Mouse (Mus musculus) frontal cortex, adult (tissue): ENCODE measurements around the gene Zswim5.

Source experiments
- ATAC-seq: cut with Nextera tagmentation; 2 replicates; pipeline ENCODE4 v1.9.2; 2017; ENCODE audit warnings: mild to moderate bottlenecking, moderate library complexity, mixed read lengths; ENCODE audit not compliant: low TSS enrichment

Gene Zswim5

DNA sequence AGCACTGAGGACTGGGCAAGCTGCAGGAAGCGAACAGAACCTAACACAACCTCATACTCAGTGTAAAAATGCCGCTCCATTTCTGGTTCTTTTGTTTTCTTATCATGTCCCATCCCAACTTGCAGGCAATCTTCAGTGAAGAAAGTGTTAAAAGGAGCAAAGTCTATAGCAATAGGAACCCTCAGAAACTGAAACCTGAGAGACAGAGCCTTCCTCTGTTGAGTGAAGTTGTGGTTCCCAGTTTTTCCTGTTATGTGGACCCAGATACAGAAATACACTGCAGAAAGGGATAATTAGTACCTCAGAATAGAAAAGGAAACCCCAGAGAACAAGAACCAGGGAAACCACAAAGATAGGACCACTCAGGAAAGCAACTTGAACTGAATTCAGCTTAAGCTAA lies 36.1 kb downstream of the Zswim5 start:
- no peak for ATAC-seq

DNA sequence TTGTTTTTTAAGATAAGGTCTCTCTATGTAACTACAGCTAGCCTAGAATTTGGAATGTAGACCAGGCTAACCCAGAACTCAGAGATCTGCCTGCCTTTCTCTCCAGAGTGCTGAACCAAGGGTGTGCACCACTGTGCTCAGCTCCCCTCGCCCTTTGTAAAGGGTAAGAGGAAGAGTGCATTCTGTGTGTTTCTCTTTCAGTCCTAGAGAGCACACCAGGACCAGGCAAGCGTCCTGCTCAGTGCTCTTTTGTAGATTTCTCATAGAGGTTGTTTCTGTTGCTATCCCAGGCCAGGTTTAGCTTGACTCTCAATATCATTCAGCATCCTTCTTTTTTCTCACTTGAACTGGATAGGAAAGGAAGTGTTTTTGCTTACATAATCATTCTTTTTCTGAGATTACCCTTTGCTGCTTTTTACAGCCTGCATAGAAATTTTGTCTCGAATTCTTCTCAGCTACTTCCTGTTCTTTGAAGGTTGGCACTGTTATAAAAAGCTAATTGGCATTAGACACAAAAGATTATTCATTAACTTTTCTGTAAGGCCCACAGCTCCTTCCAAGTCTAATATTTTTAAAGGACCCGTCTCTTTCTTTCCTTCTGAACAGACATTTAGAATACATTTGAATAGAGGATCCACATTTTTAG lies 51.0 kb downstream of the Zswim5 start:
- ATAC-seq = peak; percentile 64

DNA sequence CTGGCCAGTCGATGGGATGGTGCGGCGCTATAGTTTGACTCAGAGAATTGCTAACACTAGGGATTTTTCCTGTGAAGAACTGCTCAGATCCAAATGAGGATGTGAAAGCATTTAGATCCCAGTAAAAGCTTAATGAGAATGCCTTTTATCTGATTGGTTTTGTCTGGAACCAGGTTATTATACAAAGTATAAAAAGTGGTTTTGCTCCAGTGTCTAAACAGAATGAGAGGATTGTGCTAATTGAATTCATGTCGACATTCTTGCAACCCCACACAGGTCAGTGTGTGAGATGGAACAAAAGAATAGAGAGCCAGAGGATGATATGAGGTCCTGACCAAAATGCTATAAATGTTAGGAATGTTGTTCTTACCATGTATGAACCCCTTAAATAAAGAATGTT lies 62.4 kb downstream of the Zswim5 start:
- no peak for ATAC-seq

DNA sequence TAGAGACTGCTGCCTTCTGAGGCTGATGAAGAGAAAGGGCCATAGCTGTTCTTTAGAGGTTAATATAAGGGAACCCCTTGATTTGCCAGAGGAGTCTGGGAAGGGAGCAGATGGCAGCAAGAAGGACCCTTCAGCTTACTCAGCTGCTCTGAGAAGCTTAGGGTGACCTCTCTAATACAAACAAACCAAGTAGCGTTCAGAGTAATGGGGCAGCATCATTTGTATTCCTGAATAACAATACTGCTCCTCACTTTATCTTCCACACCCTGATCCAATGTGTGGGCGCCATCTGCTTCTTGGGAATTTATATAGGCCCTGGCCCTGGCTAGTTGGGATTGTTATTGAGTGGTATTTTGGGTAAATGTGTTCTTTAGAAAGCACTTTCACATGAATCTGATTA lies 65.5 kb downstream of the Zswim5 start:
- ATAC-seq = no peak

DNA sequence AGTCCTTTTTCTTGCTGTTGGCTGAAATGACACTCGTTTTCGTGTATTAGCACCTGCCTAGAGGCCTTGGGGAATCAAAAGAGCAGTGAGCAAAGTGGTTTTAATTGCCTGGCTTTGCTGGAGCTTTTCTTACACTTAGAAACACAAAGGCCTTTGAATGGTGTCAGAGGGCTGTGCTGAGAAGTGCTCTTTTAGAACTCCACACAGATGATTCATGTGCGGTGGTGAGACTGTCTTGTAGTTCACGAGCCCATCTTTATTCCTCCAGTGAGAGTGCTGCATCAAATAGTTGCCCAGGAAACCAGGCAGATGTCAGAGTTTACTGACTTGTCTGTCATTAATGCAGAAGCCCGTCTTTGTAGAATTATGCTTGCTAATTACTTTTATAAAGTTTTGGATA lies 66.9 kb downstream of the Zswim5 start:
- ATAC-seq = no peak; the same call in 1 of the 2 replicates

DNA sequence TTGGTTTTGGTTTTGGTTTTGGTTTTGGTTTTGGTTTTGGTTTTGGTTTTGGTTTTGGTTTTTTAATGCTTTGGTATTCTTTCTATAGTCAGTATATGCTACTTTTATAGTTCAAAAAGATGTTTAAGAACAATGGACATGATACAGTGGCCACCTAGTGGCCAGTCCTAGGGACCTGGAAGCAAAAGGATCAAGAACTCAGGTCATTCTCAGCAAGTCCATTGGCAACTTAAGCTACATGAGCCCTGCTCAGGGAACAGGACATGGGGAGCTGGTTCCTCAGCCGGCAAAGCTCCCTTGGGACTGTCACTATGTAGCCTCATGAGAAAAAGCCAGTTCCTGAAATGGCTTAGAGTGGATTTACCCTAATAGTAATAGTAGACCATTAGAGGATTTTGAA lies 74.5 kb downstream of the Zswim5 start:
- ATAC-seq = no peak

DNA sequence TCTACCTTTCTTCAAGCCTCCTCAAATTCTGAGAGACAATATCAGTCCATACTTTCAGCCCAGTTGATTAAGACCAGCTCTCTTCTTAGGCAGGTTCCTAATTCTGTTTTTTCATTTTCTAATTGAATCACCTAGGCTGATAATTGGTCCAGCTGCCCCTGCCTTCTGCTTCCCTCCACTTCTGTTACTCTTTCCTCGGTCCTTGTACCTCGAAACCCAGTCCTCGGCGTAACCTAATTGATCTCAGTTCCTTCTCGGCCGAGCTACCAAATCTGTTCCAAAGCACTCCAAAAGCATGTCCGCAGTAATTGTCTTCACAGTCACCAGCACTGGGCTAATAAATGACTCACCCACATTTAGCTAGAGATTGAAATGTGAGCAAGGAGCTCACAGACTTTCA lies 77.8 kb downstream of the Zswim5 start:
- no peak for ATAC-seq

DNA sequence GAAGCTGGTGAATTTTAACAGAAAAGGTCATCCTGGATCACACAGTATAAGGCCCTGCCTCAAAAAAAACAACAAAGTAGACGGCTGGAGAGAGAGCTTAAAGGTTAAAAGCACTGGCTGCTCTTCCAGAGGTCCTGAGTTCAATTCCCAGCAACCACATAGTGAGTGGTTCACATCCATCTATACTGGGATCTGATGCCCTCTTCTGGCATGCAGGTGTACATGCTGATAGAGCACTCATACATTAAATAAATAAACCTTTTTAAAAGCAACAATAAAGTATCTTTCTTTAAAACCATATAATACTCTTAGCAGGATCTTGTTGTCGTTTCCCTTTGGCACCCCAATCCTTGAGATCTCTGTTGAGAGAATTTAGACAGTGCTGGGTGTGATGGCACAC lies 99.3 kb downstream of the Zswim5 start:
- ATAC-seq = no peak

DNA sequence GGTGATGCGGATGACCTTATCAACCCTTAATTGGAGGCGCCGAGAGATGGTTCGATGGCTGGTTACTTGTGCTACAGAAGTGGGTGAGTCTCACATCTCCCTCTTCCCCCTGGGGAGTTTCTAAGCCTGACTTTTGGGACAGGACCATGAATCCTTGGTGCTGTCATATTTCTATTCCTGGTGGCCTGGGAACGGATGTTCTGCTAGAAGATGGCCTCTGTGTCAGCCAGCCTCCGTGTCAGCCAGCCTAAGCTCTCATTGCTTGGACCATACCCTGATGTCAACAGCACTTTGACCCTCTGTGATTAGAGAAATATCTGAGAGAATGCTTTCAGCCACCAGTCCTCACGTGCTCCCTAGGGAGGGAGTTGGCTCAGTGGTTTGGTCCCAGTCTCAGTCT lies 108.5 kb downstream of the Zswim5 start:
- no peak for ATAC-seq

DNA sequence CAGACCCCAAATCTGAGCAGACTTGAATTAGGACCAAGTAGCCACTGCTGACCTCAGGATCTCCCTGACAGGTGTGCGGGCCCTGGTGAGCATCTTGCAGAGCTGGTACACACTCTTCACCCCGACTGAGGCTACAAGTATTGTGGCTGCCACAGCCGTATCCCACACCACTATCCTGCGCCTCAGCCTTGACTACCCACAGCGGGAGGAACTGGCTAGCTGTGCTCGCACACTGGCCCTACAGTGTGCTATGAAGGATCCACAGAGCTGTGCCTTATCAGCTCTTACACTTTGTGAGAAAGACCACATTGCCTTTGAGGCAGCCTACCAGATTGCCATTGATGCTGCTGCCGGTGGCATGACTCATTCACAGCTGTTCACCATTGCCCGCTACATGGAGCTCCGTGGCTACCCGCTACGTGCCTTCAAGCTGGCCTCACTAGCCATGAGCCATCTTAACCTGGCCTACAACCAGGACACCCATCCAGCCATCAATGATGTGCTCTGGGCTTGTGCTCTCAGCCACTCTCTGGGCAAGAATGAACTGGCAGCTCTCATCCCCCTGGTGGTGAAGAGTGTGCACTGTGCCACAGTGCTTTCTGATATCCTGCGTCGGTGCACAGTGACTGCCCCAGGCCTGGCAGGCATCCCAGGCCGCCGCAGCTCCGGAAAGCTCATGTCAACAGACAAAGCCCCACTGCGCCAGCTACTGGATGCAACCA lies 109.4 kb downstream of the Zswim5 start:
- peak; percentile 90 for ATAC-seq

DNA sequence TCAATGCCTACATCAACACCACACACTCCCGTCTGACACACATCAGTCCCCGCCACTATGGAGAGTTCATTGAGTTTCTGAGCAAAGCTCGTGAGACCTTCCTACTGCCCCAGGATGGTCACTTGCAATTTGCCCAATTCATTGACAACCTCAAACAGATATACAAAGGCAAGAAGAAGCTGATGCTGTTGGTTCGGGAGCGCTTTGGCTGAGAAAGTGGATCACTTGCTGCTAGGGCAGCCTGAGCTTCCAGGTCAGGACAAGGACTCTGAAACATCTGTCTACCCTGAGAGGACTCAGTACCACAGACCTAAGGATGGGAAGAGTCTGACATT lies 109.9 kb downstream of the Zswim5 start:
- ATAC-seq = no peak

DNA sequence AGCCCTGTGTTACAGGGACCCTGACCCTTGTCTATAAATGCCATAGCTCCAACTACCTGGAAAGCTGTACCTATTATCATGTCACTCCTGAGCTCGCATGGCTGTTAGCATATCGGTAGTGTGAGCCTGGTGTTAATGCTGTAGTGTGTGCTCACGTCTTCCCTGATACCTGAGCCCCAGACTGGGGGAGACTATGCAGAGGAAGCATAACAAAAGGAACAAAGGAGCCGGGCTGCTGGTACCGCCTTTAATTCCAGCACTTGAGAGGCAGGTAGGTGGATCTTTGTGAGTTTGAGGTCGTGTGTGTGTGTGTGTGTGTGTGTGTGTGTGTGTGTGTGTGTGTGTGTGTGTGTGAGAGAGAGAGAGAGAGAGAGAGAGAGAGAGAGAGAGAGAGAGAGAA lies 112.6 kb downstream of the Zswim5 start:
- ATAC-seq = no peak

DNA sequence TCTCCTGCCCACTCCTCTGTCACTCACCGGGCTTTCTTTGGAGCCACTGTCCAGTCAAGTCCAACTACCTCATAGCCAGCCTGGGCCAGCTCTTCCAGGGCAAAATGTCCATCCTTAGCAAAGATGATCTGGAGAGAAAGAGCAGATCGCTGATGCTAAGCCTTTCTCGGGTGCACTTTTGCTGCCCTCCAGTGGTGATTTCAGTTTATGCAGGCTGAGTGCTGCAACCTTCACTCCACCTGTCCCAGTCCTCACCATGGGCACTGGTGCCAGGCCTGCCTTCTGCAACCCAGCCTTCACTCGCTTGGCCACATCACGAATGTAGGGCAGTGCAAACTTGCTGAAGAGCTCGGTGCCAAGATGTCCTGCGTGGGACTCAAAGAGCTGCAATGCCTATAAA lies 114.2 kb downstream of the Zswim5 start:
- no peak for ATAC-seq

DNA sequence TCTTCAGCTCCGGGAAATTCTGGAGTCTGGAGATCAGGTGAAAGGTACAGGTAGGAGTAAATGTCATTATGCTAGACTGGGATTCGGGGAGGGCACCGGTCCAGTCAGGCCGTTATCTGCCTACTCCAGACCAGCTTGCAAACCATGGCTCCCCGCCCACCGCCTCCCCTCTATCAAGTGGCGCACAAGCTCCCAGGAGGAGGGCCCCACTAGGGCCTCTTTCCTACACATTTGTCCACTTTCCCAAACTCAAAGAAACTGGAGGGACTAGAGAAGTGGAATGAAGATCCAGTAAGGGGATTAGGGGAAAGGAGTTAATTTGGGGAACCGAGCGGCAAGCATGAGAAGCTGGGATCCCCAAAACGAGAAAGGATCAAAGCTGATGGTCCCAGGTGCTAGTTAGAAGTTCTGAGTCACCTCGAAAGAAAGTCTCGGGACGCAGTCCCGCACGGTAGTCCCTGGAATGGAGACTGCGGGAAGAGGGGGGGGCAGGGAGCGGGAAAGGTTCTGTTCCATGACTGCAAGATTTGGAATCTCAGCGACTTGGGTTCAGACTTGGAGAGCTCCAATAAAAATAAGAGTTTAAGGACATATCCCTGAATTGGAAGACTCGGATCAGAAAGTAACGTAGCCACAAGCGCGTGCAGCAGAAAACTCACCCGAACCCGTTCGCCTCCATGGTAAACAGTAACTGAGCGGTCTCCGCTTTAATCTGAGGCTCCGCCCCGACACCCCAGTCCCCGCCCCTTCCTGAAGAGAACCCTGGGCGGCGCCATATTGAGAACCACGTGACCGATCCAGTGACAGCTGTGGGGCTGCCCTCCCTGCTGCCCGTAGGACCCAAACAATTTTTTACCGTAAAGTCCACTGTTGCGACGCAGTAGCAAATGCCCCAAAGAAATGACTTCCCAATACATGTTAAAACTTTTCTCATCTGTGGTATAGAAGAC lies 116.8 kb downstream of the Zswim5 start, which contains the start of gene Urod:
Gene Urod, minus strand, starts transcription at position 742 of the 950 bp plus-strand sequence.
- ATAC-seq = peak; percentile 80

DNA sequence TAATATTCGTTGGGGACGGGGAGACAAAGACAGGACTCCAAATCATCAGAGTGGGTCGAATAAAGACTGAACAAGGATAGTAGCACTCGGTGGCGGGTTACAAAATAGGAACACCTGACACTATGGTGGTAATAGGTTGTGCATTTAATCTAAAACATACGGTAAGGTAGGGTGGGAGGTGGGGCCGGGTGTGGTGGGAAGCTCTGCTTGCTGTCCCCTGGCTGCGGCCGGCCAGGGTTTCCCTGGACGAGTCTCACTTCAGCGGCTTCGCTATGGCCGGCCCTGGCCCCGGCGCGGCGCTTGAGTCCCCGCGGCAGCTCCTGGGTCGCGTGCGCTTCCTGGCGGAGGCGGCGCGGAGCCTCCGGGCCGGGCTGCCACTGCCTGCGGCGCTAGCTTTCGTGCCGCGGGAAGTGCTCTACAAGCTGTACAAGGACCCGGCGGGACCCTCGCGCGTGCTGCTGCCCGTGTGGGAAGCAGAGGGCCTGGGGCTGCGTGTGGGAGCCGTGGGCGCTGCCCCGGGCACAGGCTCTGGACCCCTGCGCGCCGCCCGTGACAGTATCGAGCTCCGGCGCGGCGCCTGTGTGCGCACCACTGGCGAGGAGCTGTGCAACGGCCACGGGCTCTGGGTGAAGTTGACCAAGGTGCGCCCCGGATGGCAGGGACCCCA lies 118.1 kb downstream of the Zswim5 start, which contains the start of gene Hectd3:
Gene Hectd3, plus strand, starts transcription at position 187 of the 667 bp plus-strand sequence.
- peak; percentile 66 for ATAC-seq

DNA sequence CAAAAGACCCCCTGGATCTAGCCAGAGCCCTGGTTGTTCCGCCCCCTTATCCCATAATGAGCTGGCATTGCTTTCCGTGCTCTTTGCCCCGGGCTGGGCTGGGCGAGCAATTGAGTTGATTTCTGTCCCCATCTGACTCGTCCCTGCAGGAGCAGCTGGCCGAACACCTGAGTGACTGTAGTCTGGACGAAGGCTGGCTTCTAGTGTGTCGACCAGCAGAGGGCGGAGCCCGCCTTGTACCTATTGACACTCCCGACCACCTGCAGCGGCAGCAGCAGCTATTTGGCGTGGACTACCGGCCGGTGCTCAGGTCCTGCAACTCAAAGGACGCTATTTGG lies 118.6 kb downstream of the Zswim5 start:
- no peak for ATAC-seq

DNA sequence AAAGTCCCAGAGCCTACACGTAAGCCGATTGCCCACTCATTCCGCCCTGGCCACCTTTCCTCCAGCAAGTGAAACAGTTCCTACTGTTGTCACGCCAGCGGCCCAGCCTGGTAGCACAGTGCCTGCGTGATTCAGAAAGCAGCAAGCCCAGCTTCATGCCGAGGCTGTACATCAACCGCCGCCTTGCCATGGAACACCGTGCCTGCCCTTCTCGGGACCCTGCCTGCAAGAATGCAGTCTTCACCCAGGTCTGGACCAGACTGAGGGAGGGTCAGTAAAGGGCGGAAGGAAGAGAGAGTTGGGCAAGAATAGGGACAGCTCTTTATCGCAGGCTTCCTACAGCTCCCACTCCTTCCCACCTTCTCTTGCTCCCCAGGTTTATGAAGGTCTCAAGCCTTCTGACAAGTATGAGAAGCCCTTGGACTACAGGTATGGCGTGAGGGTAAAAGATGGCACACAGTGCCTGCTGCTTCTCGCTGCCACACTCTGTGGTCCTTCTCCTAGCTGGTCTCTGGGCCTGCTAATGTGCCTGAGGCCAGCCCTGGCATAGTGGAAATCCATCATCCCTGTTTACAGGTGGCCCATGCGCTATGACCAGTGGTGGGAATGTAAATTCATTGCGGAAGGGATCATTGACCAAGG lies 122.5 kb downstream of the Zswim5 start:
- ATAC-seq = no peak

DNA sequence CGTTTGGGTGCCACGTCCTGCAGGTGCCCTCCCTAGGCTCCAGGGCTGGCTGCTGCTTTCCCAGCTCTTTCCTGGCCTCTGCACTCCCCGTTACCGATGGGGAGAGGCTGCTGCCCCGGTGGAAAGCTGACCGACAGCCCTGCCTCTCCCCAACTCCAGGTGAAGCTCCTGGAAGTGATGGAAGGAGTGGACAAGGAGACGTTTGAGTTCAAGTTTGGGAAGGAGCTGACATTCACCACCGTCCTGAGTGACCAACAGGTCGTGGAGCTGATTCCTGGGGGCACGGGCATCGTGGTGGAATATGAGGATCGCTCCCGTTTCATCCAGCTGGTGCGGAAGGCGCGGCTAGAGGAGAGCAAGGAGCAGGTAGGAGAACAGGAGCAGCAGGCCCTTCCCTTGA lies 124.8 kb downstream of the Zswim5 start:
- no peak for ATAC-seq

DNA sequence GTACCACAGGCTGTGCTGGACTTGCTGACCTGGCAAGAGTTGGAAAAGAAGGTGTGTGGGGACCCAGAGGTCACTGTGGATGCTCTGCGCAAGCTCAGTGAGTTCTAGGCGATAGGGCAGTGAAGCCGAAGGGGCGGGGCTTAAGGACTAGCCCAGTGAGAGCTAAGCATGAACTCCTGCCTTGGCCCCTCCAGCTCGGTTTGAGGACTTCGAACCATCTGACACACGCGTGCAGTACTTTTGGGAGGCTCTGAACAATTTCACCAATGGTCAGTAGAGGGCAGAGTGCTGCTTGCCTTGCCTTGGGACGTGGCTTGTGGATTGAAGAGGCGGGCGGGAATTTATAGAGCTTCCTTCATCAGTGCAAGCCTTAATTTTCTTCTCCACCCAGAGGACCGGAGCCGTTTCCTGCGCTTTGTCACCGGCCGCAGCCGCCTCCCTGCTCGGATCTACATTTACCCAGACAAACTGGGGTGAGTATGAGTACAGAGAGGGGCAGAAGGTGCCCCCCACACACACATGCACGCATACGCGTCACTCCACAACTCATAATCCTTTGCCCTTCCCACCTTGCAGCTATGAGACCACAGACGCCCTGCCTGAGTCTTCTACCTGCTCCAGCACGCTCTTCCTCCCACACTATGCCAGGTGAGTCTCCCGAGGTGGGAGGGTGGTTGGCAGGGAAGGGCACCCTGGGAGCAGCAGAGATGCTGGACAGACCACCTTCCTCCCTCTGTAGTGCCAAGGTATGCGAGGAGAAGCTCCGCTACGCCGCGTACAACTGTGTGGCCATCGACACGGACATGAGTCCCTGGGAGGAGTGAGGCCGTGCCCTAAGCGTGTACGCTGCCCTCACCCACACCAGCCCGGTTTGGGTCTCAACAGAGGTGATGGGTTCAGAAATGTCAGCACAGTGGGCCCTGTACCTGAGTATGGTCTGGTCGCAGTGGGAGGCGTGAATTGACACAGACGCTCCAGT lies 125.7 kb downstream of the Zswim5 start:
- peak; percentile 83 for ATAC-seq

DNA sequence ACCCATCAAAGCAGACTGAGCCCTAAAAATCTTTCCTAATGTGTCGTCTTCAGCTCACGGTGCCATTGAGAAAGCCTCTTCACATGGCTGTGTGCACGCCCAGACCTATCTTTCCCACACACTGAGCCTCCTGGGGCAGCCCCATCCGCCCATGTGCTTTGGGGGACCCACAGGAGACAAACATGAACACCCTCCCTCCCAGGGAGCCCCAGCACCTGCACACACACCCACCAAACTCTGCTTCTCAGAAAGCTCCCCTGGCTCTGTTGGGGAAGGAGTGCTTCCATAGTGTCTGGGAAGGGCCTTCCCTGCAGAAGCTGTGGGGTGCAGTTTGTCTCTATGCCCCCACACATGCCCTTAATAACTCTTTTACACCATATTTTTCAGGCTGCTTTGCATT lies 127.5 kb downstream of the Zswim5 start:
- no peak for ATAC-seq
